Mouse (Mus musculus) gonadal fat pad, adult 2 months (tissue): ENCODE measurements around the gene AW551984. TPM values are rescaled to one million over a fixed set of nuclear protein-coding genes. Genes with fewer than 3 reads are reported as not detected.
A peak's percentile ranks its signal among the peaks of the same experiment; 100 is the strongest.

Experiments
- DNase-seq: peaks from one replicate; pipeline ENCODE4 v3.0.0-alpha.2; 2012; ENCODE audit warnings: low read depth
- polyA plus RNA-seq: library from polyadenylated mRNA; depleted of rRNA; stranded (reverse); fragments of >200 nt; gene quantifications from 2 replicates; pipeline ENCODE4 v1.2.3, GENCODE M21; 2012; rRNA removed

The AW551984 gene
- polyA plus RNA-seq, result 0.32 and 0.46 TPM in 2 replicates

GRCm38 (mm10) chr9:39603999-39604453 lies at the start of gene AW551984:
AW551984 (minus strand) TSS chr9:39604403.
- no peak for DNase-seq

DNA sequence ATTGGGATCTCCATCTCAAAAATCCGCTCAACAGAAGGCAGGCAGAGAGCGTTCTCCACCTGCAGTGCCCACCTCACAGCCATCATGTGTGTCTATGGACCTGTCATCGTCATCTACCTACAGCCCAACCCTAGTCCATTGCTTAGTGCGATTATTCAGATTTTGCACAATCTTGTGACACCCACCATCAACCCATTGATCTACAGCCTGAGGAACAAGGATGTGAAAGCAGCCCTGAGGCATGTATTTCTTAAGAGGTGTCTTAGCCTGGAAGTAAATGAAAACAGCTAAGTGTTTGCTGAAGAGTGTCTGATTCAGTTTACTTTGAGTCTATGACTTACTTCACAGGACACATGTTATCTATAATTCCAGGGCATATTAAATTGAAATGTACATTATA lies 43.2 kb upstream of the AW551984 start:
- DNase-seq, result no peak

GRCm38 (mm10) chr9:39644785-39645184 lies 40.6 kb upstream of the AW551984 start, which contains the start of gene Olfr961:
Olfr961 (plus strand) TSS chr9:39645085.
- DNase-seq, result no peak

- no peak for DNase-seq
These were observed 29.9 kb upstream of the AW551984 start for GRCm38 (mm10) chr9:39633913-39634594.

- DNase-seq, result no peak
These were observed 24.9 kb upstream of the AW551984 start for GRCm38 (mm10) chr9:39629069-39629468.

- no peak for DNase-seq
These were observed 20.5 kb upstream of the AW551984 start for GRCm38 (mm10) chr9:39624711-39625110.

GRCm38 (mm10) chr9:39623783-39624182 lies 19.6 kb upstream of the AW551984 start:
- peak; percentile 34 for DNase-seq

DNA sequence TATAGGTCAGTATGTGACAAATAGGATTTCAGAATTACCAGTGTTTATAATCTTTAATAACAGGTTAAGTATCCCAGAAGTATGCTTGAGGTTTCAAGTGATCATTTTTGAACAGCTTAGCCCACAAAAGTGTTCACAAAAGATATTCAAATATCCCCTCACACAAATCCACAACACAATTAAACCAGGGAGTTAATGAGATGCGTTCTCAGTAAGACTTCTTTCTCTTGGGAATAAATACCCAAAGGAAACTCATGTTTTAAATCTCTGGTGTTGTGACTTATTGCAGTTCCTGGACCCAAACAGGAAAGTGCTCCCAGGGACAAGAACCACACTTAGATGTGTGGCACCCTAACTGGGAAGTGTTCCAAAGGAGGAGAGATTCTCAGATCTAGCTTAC lies 16.9 kb upstream of the AW551984 start, which contains the start of gene Olfr960:
Olfr960 (plus strand) TSS at position 301 of the 400 bp plus-strand sequence.
- no peak for DNase-seq

DNA sequence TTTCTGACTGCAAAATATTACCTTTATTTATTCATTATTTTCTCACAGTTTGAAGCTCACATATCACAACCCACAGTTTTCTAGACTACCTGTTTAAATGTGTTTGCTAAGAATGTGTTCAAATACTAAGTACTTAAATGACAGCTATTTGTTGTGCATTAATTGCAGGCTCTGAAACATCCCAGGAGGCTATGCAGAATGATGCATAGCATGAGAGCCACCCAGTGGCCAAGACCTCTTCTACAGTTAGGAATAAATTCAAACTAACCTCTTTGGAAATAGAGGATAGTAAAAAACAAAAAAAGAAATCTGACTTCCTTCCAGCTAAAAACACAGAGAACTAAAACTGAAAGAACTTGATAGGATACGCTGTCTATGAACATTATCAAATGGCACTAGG lies 7.8 kb upstream of the AW551984 start:
- no peak for DNase-seq

DNA sequence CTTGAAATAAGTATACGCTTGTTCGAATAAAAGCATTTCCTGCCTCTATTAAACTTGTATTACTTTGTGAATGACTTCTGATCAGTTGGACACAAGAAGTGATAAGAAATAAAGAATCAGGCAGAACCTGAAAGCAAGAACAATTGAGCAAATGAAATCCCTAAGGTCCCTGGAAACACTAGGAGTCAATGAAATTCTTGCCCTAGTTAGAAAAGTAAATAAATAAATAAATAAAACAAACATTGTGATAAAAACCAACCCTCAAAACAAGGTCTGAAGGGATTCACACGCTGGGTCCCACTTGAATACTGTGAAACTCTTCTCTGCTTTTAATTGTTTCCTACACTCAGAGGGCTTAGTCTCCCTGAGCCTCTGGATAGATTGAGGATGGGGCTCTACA lies 6.2 kb upstream of the AW551984 start, which contains the start of gene Olfr148:
Olfr148 (plus strand) TSS at position 301 of the 400 bp plus-strand sequence.
- no peak for DNase-seq

DNA sequence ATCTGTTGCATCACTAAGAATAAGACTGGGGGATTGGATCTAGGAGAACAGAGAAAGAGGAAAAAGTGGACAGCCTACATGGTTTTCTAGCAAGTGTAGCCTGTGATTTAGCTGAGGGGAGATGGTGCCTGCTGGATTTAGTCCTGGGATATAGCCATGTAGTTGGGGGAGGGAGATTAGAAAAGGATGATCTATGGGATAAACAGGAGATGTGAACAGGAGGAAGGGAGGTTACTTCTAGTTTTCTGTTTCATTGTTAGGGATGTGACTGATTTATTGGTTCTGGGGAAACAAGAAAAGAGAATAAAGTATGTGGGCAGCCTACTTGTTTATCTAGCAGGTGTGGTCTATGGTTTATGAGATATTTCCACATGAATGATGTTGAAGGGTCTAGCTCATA lies 4.3 kb upstream of the AW551984 start:
- DNase-seq, result no peak

DNA sequence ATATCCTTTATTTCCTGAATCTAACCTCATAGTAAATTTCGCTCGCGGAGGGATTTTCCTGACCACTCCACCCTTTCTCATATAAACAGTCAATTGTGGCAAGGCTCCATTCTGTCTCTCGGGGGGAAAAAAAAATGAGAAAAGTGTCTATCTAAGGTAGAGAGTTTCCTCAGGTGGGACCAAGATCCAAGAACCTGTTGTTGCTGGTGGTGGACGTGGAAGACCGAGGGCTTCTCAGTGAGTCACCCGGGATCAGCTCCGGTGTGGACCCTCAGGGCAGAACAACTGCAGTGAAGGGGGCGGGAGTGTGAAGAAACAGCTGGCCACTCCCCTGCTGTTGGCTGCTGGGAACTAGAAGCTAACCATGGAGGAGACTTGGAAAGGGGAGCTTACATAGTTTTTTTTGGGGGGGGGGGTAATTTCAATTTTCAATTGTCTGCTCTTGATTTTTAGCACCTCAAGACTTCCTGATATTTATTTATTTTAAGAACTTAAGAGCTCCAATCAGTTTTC lies 814 bp downstream of the AW551984 start:
- DNase-seq, result no peak

- no peak for DNase-seq
These were observed 1.5 kb downstream of the AW551984 start for GRCm38 (mm10) chr9:39602536-39603332.

DNA sequence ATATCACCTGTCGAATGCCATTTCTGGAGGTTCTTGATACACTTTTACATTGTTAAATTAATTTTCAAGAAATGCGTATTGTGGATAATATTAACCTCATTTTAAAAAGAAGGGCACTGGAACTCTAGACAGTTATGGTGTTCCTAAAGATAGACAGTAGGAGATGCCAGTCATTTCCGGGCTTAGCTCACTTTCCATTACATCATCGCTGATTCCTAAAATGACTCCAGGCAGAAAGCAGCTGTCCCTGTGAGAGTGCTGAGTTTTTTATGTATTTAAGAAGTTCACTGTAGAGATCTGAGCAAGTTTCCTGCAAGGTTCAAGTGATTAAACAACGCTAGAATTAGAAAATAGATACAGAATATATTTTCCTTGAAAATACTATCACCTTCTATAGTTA lies 27.2 kb downstream of the AW551984 start:
- no peak for DNase-seq

GRCm38 (mm10) chr9:39575469-39575868 lies 28.7 kb downstream of the AW551984 start, which contains the start of gene Olfr959:
Olfr959 (minus strand) TSS chr9:39575569.
- DNase-seq, result no peak

DNA sequence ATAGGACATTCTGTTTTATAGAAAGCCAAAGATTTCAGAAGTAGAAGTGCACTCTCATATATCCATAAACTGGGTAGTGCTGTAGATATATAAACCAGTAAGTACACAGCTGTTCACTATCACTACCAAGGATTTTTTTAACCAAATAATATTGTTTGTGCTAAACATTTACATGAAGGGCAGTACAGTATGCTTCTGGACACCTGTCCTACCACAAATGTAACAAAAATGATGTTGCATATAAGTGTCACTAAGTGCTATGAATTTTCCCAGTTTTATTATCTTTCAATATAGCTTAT lies 45.9 kb downstream of the AW551984 start:
- DNase-seq, result no peak

GRCm38 (mm10) chr9:39557529-39558348 lies 46.5 kb downstream of the AW551984 start:
- no peak for DNase-seq

DNA sequence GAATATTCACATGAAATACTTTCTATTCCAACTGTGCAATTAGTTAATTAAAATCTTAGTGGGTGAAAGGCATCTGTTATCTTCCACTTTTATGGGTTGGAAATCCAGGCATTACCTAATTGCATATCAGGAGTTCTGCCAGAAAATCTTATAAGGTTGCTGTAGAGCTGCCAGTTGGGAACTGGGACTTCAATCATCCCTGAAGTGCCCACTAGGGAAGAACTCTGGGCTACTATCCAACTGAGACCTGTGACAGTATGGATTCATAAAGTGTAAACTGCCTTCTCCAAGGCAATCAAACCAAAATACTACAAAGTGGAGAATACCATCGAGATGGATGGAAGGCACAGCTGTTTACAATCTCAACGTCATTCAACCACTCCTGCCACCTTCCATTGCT lies 50.3 kb downstream of the AW551984 start, which contains the start of gene Olfr958:
Olfr958 (minus strand) TSS at position 109 of the 400 bp plus-strand sequence.
- no peak for DNase-seq

GRCm38 (mm10) chr9:39550806-39551205 lies 53.4 kb downstream of the AW551984 start:
- no peak for DNase-seq
